Mouse (Mus musculus) cerebellum, adult 2 months (tissue): Measurements from ENCODE around the gene Cdkn2c.

Experiments used
- CTCF ChIP-seq: fragments of 200-500 bp; IDR thresholded peaks from 2 replicates; pipeline ENCODE4 v1.5.1; 2011; ENCODE audit warnings: low read depth, mild to moderate bottlenecking, control low read depth, low read length, moderate library complexity, borderline replicate concordance; ENCODE audit not compliant: insufficient read depth
- POLR2A ChIP-seq: fragments of 200-500 bp; IDR thresholded peaks from 2 replicates; pipeline ENCODE4 v1.6.1; 2011; ENCODE audit warnings: low read length, control low read depth, borderline replicate concordance; ENCODE audit not compliant: insufficient read depth

DNA sequence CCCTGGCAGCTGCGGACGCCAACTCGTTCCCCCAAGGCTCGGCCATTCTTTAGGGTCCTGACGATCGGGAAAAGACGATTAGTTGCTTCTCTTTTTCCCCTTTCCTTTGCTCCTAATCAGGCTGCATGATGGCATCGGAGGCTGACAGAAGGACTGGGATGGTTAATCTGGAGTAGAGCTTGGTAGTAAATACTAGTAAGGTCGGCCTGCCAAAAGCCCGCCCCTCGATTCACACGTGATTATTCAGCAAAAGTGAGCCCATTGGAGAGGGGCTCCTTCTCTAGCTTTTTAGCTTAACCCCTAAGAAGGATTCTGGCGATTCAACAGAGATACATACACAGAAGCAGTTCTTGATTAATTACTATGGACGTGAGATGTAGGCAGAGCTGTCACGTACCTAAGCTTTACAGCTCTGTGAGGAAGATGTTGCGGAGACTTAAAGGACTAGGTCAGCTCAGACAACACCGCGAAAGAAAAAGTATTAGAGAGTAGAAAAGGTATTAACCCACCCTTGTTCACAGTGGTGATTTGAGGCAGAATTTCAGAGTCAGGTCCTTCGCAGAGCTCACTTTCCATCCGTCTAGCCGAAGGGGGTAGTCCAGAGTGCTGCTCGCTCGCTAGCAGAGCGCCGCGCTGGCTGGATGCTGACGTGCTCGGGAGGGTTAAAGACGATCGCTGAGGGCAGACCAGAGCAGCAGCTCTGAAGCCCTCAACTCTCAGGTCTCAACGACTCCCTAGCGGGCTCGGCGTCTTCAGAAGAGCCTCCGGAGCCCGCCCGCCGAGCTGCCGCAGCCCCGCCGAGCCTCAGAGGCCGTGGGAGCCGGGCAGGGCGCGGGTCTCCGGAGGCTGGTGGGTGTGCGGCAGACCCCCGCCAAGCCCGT, 1.6 kb downstream of the Cdkn2c start:
- TF ChIP-seq CTCF = no peak
- no peak for TF ChIP-seq POLR2A
